Mouse (Mus musculus): Measurements from ENCODE around the gene Atox1. TPM values are rescaled to one million over a fixed set of nuclear protein-coding genes. Genes with fewer than 3 reads are reported as not detected.
A peak's percentile ranks its signal among the peaks of the same experiment; 100 is the strongest.

Atox1 gene
- 194 and 219 TPM in 2 replicates for polyA plus RNA-seq (2012; rRNA removed)

DNA sequence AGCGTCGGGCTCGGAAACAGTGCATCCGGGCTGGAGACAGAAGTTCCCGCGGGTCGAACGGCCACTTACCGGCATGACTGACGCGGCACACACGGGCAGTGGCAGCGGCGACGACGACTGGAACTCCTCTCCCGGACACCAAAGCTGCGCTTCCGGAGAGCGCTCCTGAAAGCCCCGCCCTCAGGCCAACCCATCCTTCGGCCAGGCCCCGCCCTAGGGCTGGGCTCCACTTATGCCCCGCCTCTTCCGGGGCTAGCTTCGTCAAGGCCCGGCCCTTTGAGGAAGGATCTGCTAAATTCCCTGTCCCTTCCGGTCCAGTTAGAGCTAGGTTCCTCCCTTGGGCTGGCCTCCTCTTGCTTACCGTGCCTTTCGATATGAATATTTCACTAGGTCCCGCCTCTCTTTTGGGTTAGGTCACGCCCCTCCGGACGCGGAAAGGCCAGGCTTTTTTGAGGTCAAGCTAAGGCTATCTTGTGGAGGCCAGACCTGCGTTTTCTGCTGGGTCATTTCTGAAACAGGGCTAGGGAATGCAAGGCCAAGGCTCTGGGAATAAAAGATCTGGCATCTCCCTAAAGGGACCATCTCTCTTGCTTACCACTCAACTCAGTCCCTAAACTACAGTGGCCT, at the start of gene Atox1:
Atox1 (minus strand) TSS at position 221 of the 627 bp plus-strand sequence.
- TF ChIP-seq POLR2A (IDR thresholded peaks at IDR 0.05; ENCODE audit: extremely low read depth, insufficient read depth, low read length) (peak; percentile 35), CTCF (IDR thresholded peaks at IDR 0.05; ENCODE audit: extremely low read depth, insufficient read depth, low read length) (no peak)
- Histone ChIP-seq H3K4me1 (ENCODE audit: control insufficient read depth, insufficient read depth, low read length) (no peaks in the 10 kb centered on the region), H3K4me3 (ENCODE audit: insufficient read depth, low read length) (peak within 1 kb of the TSS; percentile 74), H3K27ac (ENCODE audit: insufficient read depth, low read length) (no peak within 1 kb of the TSS)

DNA sequence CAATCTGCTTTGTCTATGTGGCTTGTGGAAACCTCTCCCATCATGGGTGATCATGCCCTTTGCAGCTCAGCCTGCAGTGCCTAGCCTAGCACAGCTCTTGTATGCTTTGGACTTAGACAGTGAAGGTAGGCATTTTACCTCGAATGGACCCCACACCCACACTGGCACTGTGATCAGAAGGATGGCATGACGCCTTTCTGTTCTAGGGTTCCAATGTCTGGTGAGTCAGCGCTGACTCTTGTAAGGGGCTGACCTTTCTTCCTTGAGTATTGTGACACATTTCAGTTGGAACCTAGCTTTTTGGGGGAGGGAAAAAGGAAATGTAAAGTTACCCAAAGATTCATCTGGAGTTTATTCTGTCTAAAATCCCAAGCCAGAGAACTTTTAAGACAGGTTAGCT, 44.4 kb upstream of the Atox1 start:
- TF ChIP-seq POLR2A (IDR thresholded peaks at IDR 0.05; ENCODE audit: extremely low read depth, insufficient read depth, low read length) = no peak
- no peak for TF ChIP-seq CTCF (IDR thresholded peaks at IDR 0.05; ENCODE audit: extremely low read depth, insufficient read depth, low read length)
- no peak overlapping the region for H3K27ac ChIP-seq (ENCODE audit: insufficient read depth, low read length)
- no peaks in the 10 kb centered on the region for H3K4me1 ChIP-seq (ENCODE audit: control insufficient read depth, insufficient read depth, low read length)
- no peak overlapping the region for H3K4me3 ChIP-seq (ENCODE audit: insufficient read depth, low read length)

DNA sequence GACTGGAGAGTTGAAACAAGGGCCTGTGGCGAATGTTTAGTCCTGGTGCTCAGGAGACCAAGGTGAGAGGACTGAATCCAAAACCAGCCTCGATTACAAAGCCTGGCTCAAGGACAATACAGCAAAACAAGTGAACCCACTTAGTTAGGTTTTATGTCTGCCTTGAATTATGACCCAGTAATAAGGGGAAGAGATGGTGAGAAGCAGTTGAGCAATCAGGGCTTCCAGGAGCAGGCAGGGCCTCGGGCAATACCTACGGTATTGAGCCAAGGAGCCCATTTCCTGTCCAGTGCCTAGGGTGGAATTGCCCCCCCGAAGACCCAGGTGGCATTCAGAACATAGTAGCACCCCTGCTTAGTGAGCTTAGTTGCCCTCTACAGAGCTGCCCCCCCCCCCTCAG, 41.8 kb upstream of the Atox1 start:
- Histone ChIP-seq H3K4me3 (ENCODE audit: insufficient read depth, low read length) (no peak overlapping the region), H3K4me1 (ENCODE audit: control insufficient read depth, insufficient read depth, low read length) (no peaks in the 10 kb centered on the region), H3K27ac (ENCODE audit: insufficient read depth, low read length) (no peak overlapping the region)
- no peak for TF ChIP-seq CTCF (IDR thresholded peaks at IDR 0.05; ENCODE audit: extremely low read depth, insufficient read depth, low read length)
- TF ChIP-seq POLR2A (IDR thresholded peaks at IDR 0.05; ENCODE audit: extremely low read depth, insufficient read depth, low read length) = no peak

DNA sequence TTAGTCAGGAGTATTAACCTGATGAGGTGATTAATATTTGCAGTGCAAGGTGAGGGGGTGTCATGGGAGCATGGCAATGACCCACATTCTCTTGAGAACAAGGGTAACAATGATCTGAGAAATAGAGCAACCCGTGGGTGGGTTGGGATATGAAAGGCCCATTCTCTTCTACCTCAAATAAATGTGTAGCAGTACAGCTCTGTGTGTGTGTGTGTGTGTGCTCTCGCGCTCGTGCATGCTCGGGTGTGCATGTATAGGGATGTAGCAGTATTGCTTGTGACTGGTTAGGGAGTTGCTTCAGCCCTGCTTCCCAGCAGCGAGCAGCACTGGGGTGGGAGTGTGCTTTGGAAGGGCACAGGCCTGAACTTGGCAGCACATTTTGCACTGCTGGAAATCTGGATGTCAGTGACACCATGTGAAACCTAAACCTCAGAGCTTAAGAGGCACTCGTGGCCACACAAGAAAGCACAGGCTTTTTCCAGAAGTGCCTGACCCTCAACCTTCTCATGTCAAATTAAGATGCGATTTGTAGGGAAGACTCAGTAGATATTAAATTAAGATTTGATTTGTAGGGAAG, 41.0 kb upstream of the Atox1 start:
- no peak for TF ChIP-seq CTCF (IDR thresholded peaks at IDR 0.05; ENCODE audit: extremely low read depth, insufficient read depth, low read length)
- TF ChIP-seq POLR2A (IDR thresholded peaks at IDR 0.05; ENCODE audit: extremely low read depth, insufficient read depth, low read length) = no peak
- H3K4me3 ChIP-seq (ENCODE audit: insufficient read depth, low read length) = no peak overlapping the region
- no peak overlapping the region for H3K27ac ChIP-seq (ENCODE audit: insufficient read depth, low read length)
- H3K4me1 ChIP-seq (ENCODE audit: control insufficient read depth, insufficient read depth, low read length) = no peaks in the 10 kb centered on the region

DNA sequence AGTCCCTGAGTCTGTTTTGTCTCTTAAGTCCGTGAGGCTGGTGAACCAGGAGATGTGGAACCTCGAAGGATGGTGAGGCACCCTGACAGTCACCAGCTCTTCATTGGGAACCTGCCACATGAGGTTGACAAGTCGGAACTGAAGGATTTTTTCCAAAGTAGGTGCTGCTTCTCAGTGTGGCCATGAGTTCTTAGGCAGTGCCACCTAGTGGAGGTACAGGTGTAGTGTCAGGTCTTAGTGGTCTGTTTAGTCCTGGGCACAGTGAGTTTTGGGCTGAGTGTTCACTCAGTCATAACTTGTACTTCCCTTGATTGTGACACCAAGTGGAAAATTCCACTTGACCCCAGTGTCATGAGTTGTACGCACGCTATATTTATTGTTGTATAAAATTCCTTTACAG, 36.8 kb upstream of the Atox1 start:
- Histone ChIP-seq H3K27ac (ENCODE audit: insufficient read depth, low read length) (no peak overlapping the region), H3K4me1 (ENCODE audit: control insufficient read depth, insufficient read depth, low read length) (no peaks in the 10 kb centered on the region), H3K4me3 (ENCODE audit: insufficient read depth, low read length) (no peak overlapping the region)
- no peak for TF ChIP-seq POLR2A (IDR thresholded peaks at IDR 0.05; ENCODE audit: extremely low read depth, insufficient read depth, low read length)
- peak; percentile 74 for TF ChIP-seq CTCF (IDR thresholded peaks at IDR 0.05; ENCODE audit: extremely low read depth, insufficient read depth, low read length)

DNA sequence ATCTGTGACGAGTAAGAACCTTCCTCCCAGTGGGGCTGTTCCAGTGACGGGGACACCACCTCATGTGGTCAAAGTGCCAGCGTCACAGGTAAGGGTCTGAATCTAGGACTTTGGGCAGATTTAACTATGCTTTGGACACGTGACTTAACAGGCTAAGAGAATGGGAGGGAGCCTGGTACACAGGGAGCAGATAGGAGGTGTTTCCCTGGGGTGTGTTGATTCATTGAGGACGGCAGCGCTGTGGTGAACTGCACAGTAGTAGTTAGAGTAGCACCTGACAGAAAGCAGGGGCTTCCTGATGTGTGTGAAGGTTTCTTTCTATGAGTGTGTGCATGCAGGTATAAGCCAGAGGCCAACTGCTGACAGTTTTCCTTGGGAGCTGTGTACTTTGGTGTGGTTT, 35.1 kb upstream of the Atox1 start:
- no peak overlapping the region for H3K4me3 ChIP-seq (ENCODE audit: insufficient read depth, low read length)
- TF ChIP-seq POLR2A (IDR thresholded peaks at IDR 0.05; ENCODE audit: extremely low read depth, insufficient read depth, low read length) = no peak
- no peak for TF ChIP-seq CTCF (IDR thresholded peaks at IDR 0.05; ENCODE audit: extremely low read depth, insufficient read depth, low read length)
- no peak overlapping the region for H3K27ac ChIP-seq (ENCODE audit: insufficient read depth, low read length)
- no peaks in the 10 kb centered on the region for H3K4me1 ChIP-seq (ENCODE audit: control insufficient read depth, insufficient read depth, low read length)

DNA sequence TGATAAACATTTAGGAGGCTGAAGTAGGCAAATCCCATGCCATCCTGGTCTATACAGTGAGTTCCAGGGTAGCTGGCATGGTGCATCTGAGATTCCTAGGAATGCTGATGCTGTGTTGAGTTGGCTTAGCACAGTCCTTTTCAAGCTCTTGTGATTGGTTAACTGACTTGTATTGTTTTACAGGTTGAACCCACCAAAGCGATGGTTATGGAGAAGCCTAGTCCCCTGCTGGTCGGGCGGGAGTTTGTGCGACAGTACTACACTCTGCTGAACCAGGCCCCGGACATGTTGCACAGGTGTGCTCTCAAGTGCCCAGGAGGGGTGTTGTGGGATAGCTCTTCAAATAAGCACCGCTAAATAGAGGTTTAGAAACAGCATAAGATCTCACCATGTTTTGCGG, 24.4 kb upstream of the Atox1 start:
- Histone ChIP-seq H3K4me1 (ENCODE audit: control insufficient read depth, insufficient read depth, low read length) (peaks cover 2% of the 10 kb centered on the region; the same call in 1 of the 2 replicates), H3K27ac (ENCODE audit: insufficient read depth, low read length) (no peak overlapping the region), H3K4me3 (ENCODE audit: insufficient read depth, low read length) (no peak overlapping the region)
- TF ChIP-seq CTCF (IDR thresholded peaks at IDR 0.05; ENCODE audit: extremely low read depth, insufficient read depth, low read length) = no peak
- no peak for TF ChIP-seq POLR2A (IDR thresholded peaks at IDR 0.05; ENCODE audit: extremely low read depth, insufficient read depth, low read length)

DNA sequence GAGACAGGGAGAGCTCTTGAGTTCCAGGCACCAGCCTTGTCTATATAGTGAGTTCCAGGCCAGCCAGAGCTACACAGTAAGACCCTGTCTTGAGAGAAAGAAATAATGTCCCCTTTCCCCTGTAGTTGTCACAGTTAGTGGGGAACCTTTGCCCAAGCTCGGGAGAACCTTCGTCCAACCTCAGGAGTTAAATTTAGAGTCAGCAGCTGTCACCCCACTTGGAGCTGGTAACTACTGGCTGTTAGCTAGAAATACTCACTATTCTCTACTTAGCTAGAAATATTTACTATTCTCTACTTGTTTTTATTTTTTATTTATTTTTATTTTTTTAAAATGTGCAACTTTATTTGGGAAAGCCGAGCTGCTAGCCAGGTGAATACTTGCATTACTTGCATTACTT, 12.2 kb upstream of the Atox1 start:
- TF ChIP-seq POLR2A (IDR thresholded peaks at IDR 0.05; ENCODE audit: extremely low read depth, insufficient read depth, low read length) (no peak), CTCF (IDR thresholded peaks at IDR 0.05; ENCODE audit: extremely low read depth, insufficient read depth, low read length) (no peak)
- Histone ChIP-seq H3K4me3 (ENCODE audit: insufficient read depth, low read length) (no peak overlapping the region), H3K27ac (ENCODE audit: insufficient read depth, low read length) (no peak overlapping the region), H3K4me1 (ENCODE audit: control insufficient read depth, insufficient read depth, low read length) (peaks cover 6% of the 10 kb centered on the region; the same call in 1 of the 2 replicates)

DNA sequence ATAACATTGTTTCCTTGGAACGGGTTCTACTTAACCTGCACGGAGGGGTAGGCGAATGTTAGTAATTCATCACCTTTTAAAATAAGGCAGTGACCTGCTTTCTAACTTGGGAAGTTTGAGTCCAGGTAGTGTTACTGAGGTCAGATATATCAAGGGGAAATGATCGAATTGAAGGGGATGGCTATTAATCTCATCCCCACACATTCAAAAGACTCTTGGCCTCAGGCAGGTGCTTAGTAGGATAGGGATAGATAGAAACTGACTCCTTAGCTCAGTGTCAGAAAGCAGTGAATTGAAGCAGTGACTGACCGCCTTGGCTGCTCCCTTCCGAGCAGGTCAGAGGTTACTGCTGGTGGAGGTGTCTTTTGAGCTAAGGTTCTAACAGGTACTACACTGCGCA, 10.4 kb upstream of the Atox1 start:
- no peak overlapping the region for H3K4me3 ChIP-seq (ENCODE audit: insufficient read depth, low read length)
- TF ChIP-seq POLR2A (IDR thresholded peaks at IDR 0.05; ENCODE audit: extremely low read depth, insufficient read depth, low read length) (no peak), CTCF (IDR thresholded peaks at IDR 0.05; ENCODE audit: extremely low read depth, insufficient read depth, low read length) (no peak)

DNA sequence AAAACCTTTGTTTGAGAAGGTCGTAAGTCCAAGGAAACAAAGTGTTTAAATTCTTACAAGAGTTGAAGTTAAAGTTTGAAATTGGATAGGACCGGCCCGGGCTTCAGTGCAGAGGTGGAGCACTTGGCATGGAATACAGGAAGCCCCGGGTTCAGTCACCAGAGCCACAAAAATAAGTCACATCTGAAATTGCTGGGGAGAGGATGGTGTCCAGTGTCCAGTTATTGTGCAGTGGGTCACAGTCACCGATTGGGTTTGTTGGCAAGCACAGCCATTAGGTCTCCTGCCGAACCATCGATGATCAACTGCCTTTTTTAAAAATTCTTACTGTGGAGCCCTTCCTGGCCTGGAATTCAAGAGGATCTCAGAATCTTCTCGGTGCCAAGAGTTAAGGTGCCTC, 9.7 kb upstream of the Atox1 start:
- peak overlapping the region; percentile 97; the same call in 1 of the 2 replicates for H3K4me3 ChIP-seq (ENCODE audit: insufficient read depth, low read length)
- H3K4me1 ChIP-seq (ENCODE audit: control insufficient read depth, insufficient read depth, low read length) = peaks cover 6% of the 10 kb centered on the region; the same call in 1 of the 2 replicates
- H3K27ac ChIP-seq (ENCODE audit: insufficient read depth, low read length) = no peak overlapping the region
- TF ChIP-seq POLR2A (IDR thresholded peaks at IDR 0.05; ENCODE audit: extremely low read depth, insufficient read depth, low read length) (no peak), CTCF (IDR thresholded peaks at IDR 0.05; ENCODE audit: extremely low read depth, insufficient read depth, low read length) (no peak)

More for the DNA sequence above, 10.4 kb upstream of the Atox1 start:
- Histone ChIP-seq H3K4me1 (ENCODE audit: control insufficient read depth, insufficient read depth, low read length) (peaks cover 6% of the 10 kb centered on the region; the same call in 1 of the 2 replicates), H3K27ac (ENCODE audit: insufficient read depth, low read length) (no peak overlapping the region)

Measured in cortical plate, adult 2 months (tissue).